Mouse (Mus musculus): Measurements from ENCODE around the gene Tmem251. TPM values are rescaled to one million over a fixed set of nuclear protein-coding genes. Genes with fewer than 3 reads are reported as not detected.

Gene Tmem251
- polyA plus RNA-seq, 1 experiment from 2014 or later = 12.7 TPM

DNA sequence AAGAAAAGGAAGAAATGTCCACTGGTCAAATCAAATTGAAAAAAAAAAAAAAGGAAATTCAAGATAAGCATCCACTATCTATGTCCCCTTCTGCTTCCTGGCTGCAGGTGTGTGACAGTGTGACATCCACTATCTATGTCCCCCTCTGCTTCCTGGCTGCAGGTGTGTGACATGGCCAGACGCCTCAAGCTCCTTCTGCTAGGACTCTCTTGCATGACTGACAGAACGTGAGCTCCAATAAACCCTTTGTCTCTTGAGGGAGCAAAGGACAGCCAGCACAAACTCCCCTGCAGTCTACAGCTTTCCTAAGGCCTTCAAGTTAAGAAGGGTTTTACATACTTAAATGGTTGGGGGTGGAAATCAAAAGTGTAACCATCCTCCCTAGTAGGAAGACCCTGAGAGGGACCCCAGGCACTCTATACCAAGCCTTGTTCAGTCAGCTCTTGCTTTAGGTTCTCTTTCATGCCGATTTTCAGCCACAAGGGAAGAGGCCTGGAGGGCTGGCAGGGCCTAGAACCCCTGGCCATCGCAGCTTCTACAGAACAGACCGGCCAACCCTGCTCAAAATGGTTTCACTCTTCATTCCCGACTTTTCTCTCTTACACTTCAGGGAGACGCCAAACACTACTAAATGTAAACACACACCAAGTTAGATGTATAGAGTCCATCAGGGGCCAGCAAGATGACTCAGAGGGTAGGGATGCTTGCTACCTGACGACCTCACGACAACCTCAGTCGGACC is 28.7 kb upstream of the Tmem251 start:
- no peaks in the 10 kb centered on the region for H3K36me3 ChIP-seq
- H3K9me3 ChIP-seq = no peaks in the 10 kb centered on the region
- 83% methylated on average over 10 of the region's 10 CpGs for WGBS
- no peak overlapping the region for H3K4me2 ChIP-seq (replicated peaks)
- peaks cover 2% of the 10 kb centered on the region; the same call in 1 of the 2 replicates for H3K4me1 ChIP-seq
- no peak for ATAC-seq (replicated peaks)
- H3K27ac ChIP-seq (replicated peaks) = no peak overlapping the region
- no peaks in the 10 kb centered on the region for H3K27me3 ChIP-seq
- no peak overlapping the region for H3K9ac ChIP-seq (replicated peaks)
- H3K4me3 ChIP-seq = no peak overlapping the region

DNA sequence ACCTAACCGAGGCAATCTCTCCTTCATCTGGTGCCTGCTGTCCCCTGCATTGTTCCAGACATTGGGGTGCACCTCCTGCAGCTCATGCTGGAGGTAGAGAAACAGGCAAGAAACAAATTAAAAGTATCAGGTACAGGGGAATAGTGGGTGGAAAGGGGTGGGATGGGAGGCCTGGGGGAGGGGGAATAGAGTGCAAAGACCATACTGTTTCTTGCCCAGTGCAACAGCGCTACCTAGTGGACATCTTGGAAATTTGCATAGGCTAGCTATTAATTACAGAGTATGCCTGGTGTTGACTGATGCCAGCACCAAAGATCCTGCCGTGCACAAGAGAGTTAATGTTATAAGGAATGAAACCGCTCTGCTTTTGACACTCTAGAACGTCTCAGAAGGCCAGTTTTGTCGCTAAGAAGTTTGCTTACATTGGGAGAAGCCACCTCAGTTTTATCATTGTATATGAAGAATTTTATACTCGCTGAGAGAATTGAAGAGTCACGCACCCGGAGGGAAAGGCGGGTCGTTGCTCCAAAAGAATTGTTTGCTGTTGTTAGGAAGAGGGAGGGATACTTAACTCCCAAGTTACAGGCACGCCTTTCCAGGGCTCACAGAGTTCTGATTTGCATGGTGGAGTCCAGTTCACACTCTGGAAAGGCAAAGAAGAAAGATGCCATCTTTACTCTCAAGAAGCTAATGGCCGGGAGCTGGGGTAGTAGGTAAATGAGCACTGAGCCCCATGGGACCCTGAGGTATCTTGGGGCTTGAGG is 23.8 kb upstream of the Tmem251 start:
- no peaks in the 10 kb centered on the region for H3K36me3 ChIP-seq
- H3K4me2 ChIP-seq (replicated peaks) = no peak overlapping the region
- no peak overlapping the region for H3K27ac ChIP-seq (replicated peaks)
- 24% methylated on average over 13 of the region's 13 CpGs for WGBS
- H3K4me3 ChIP-seq = no peak overlapping the region
- no peak overlapping the region for H3K9ac ChIP-seq (replicated peaks)
- H3K4me1 ChIP-seq = peaks cover 5% of the 10 kb centered on the region; the same call in 1 of the 2 replicates
- H3K9me3 ChIP-seq = no peaks in the 10 kb centered on the region
- H3K27me3 ChIP-seq = no peaks in the 10 kb centered on the region
- peak; percentile 75 for ATAC-seq (replicated peaks)

DNA sequence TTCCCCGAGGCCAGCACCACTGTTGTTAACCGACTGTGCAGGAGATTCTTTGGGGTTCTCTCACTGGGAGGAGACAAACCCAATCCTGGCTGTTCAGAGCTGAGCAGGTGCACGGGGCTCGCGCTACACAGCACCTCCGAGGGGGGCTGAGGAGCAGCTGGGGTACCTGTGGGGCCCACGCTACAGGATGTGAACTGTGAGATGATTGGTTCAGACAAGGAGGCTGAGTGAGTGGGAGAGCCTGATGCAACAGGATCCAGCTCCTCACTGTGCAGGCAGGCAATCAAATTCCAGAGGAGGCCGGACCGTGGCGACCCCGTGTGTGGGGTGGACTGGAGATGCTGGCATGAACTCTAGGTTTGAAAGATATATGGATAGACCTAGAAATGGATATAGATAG is 21.1 kb upstream of the Tmem251 start:
- Histone ChIP-seq H3K4me1 (peaks cover 5% of the 10 kb centered on the region; the same call in 1 of the 2 replicates), H3K9ac (replicated peaks) (no peak overlapping the region), H3K9me3 (no peaks in the 10 kb centered on the region), H3K4me2 (replicated peaks) (no peak overlapping the region), H3K27ac (replicated peaks) (no peak overlapping the region), H3K27me3 (no peaks in the 10 kb centered on the region), H3K36me3 (no peaks in the 10 kb centered on the region), H3K4me3 (no peak overlapping the region)
- no peak for ATAC-seq (replicated peaks)
- 59% methylated on average over 11 of the region's 11 CpGs for WGBS

DNA sequence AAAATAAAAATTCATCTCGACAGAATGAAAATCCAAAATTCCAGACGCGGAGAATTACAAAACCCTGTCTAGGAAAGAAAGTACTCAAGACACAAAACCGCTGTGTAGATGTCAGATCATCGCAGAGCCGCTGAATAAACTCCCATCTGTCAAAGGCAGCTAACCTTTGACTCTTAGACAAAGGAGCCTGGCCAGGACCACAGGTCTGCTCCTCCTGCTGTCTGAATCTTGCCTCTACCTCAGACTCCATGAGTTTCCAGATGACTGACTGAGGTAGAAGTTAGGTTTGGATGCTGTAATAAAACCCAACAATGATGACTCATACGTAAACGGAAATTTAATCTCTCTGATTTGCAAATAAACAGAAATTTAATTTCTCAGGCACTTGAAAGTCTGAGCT is 20.6 kb upstream of the Tmem251 start:
- H3K4me1 ChIP-seq = peaks cover 5% of the 10 kb centered on the region; the same call in 1 of the 2 replicates
- no peaks in the 10 kb centered on the region for H3K9me3 ChIP-seq
- no peaks in the 10 kb centered on the region for H3K36me3 ChIP-seq
- H3K4me2 ChIP-seq (replicated peaks) = no peak overlapping the region
- no peak overlapping the region for H3K27ac ChIP-seq (replicated peaks)
- 75% methylated on average over 8 of the region's 8 CpGs for WGBS
- no peak overlapping the region for H3K9ac ChIP-seq (replicated peaks)
- H3K4me3 ChIP-seq = no peak overlapping the region
- H3K27me3 ChIP-seq = no peaks in the 10 kb centered on the region
- no peak for ATAC-seq (replicated peaks)

DNA sequence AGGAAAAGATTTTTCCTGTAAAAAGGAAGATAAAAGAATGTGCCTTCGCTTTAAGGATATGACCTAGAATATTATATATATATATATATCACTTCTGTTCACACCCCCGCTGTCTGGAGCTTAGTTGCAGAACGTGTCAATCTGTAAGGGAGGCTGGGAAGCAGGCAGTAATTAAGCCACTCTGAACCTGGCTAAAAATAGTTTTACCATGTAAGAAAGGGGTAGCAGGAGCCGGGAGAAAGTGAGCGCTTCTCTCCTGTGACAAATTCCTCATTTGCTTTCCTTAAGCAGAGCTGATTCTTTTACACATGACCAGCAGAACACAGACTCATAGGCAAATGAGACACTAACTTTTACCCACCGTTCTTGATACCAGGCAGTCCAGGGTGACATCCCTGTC is 19.7 kb upstream of the Tmem251 start:
- H3K4me2 ChIP-seq (replicated peaks) = no peak overlapping the region
- H3K9ac ChIP-seq (replicated peaks) = 0 out of 2 replicates have a peak overlapping the region, but pooled peaks have one; percentile 13
- peak overlapping the region; percentile 50 for H3K27ac ChIP-seq (replicated peaks)
- H3K9me3 ChIP-seq = no peaks in the 10 kb centered on the region
- no peaks in the 10 kb centered on the region for H3K36me3 ChIP-seq
- 55% methylated on average over 6 of the region's 6 CpGs for WGBS
- 0 out of 2 replicates have a peak, but pooled peaks have one; percentile 30 for ATAC-seq (replicated peaks)
- peaks cover 5% of the 10 kb centered on the region; the same call in 1 of the 2 replicates for H3K4me1 ChIP-seq
- H3K27me3 ChIP-seq = no peaks in the 10 kb centered on the region
- no peak overlapping the region for H3K4me3 ChIP-seq

DNA sequence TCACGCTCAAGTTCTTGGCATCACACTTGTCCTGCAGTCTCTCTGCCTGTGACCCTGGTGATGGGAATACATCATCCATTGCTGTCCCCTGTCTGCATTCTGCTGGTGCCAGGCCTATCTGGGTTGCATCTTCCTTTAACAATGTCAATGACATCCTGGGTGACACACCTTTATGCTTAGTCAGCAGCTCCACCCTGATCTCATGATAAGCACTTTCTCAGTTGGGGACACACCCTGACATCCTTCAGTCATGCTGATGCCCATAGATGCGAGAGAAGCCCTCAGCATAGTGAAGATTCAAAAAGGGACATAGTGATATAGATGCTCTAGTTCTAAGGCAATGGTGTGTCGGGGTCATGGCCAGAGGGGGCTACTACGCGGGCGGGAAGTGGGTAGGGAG is 18.4 kb upstream of the Tmem251 start:
- no peaks in the 10 kb centered on the region for H3K27me3 ChIP-seq
- no peaks in the 10 kb centered on the region for H3K9me3 ChIP-seq
- H3K9ac ChIP-seq (replicated peaks) = no peak overlapping the region
- no peak overlapping the region; the same call in 1 of the 2 replicates for H3K27ac ChIP-seq (replicated peaks)
- H3K4me3 ChIP-seq = no peak overlapping the region
- no peak for ATAC-seq (replicated peaks)
- 92% methylated on average over 6 of the region's 6 CpGs for WGBS
- peaks cover 8% of the 10 kb centered on the region for H3K4me1 ChIP-seq
- H3K36me3 ChIP-seq = no peaks in the 10 kb centered on the region
- H3K4me2 ChIP-seq (replicated peaks) = no peak overlapping the region

DNA sequence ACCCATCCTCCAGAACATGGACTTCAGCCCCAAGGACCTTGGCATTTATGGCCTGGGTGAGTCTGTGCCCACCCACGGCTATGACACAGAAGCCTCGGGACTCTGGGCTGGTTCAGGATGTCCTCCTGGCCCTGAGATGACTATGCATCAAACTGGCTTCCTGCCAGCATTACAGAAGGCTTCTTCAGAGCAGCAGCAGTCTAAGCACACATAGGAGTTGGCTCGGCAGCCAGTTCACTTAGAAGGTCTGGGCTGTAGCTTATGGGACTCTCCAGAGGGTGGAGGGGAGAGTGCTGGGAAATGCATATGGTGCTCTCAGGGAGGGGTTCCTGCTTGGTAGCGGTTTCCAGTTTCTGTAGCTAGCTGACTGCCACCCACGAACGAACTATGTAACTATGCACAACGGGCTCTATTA is 17.8 kb upstream of the Tmem251 start:
- H3K27ac ChIP-seq (replicated peaks) = no peak overlapping the region
- no peak overlapping the region for H3K4me3 ChIP-seq
- 74% methylated on average over 7 of the region's 7 CpGs for WGBS
- no peaks in the 10 kb centered on the region for H3K9me3 ChIP-seq
- no peak for ATAC-seq (replicated peaks)
- H3K27me3 ChIP-seq = no peaks in the 10 kb centered on the region
- no peak overlapping the region for H3K9ac ChIP-seq (replicated peaks)
- no peaks in the 10 kb centered on the region for H3K36me3 ChIP-seq
- H3K4me1 ChIP-seq = peaks cover 14% of the 10 kb centered on the region
- no peak overlapping the region for H3K4me2 ChIP-seq (replicated peaks)

DNA sequence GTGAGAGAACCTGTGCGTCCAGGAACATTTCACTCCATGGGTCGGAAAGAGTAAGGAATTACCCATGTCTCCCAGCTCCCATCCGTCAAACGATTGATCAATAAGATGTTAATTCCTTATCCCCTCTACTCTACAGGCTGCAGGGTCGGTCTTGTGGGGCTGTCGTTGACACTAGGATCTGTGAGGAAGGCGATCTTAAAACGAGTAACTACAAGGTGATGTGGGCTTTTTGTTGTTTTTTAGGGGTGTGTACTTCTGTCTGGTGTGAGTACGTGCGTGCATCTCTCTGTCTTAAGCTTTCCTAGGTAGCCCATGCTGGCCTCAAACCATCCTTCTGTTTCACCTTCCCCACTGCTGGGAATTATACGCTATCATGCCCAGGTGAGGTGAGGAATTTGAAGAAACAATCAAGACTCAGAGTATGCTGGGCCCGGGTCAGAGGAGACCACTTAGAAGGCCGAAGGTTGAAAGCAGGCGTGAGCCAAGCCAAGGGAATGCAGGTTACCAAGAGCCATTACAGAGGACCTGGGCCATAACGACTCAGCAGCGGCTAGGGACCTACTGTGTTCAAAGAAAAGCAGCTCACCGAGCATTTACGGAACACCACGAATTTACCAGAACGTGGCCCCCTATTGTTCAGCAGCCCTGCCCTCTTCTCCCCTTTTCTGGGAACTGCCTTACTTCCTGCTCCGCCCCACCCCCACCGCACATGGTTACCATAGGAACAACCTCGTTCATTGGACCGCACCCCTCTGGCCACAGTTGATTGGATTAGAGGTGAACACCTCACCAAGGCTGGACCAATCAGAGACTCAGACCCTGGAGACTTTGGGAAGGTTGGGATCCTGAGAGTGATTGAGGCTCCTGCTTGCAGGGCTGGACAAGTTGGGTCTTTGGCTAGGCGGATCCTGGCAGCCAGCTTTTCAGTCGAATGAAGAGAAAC is 13.4 kb upstream of the Tmem251 start:
- peak overlapping the region; percentile 27; the same call in 1 of the 2 replicates for H3K9ac ChIP-seq (replicated peaks)
- peak overlapping the region; percentile 25 for H3K4me3 ChIP-seq
- H3K27me3 ChIP-seq = no peaks in the 10 kb centered on the region
- peak; percentile 98 for ATAC-seq (replicated peaks)
- peak overlapping the region; percentile 88 for H3K27ac ChIP-seq (replicated peaks)
- WGBS = 29% methylated on average over 26 of the region's 26 CpGs
- H3K9me3 ChIP-seq = no peaks in the 10 kb centered on the region
- H3K4me1 ChIP-seq = peaks cover 22% of the 10 kb centered on the region
- H3K4me2 ChIP-seq (replicated peaks) = peak overlapping the region; percentile 44
- no peaks in the 10 kb centered on the region for H3K36me3 ChIP-seq

DNA sequence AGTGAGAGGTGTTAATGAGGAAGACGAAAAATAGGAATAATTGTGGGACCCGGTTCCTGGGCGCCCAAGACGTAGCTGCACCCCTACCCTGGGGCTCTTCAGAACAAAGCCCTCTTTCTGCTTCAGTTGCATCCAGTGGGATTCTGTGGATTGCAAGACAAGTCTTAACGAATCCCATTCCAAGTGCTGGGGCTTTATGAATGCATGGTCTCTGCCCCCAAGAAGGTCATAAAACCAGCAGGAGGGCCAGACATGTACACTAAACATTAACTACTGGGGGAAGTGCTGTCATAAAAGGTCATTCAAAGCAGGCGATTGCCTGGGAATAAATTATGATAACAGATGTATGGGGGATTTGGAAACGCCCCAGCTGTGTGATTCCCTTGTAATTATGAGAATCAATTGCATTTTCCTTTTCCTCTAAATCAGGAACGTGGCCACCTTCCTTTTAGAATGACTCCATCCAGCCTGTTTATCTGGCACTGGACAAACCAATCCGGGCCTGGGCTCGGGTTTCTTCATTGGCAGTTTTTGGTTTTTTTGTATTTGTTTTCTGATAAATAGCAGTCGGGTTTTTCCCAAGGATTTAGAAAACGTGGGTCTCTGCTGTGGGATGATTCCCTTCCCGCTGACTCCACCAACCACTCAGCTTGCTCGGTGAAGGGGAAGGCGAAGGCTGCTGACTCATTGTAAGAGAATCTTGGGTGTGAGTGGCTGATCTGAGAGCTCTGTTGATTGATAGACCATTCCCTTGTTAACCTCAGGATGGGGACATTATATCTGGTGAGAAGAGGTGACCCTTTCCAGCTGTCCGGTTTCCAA is 12.6 kb upstream of the Tmem251 start:
- peak; percentile 72 for ATAC-seq (replicated peaks)
- H3K27ac ChIP-seq (replicated peaks) = peak overlapping the region; percentile 88
- H3K9ac ChIP-seq (replicated peaks) = peak overlapping the region; percentile 27; the same call in 1 of the 2 replicates
- H3K36me3 ChIP-seq = no peaks in the 10 kb centered on the region
- peaks cover 22% of the 10 kb centered on the region for H3K4me1 ChIP-seq
- 9% methylated on average over 16 of the region's 16 CpGs for WGBS
- peak overlapping the region; percentile 25 for H3K4me3 ChIP-seq
- no peaks in the 10 kb centered on the region for H3K9me3 ChIP-seq
- H3K4me2 ChIP-seq (replicated peaks) = peak overlapping the region; percentile 44
- H3K27me3 ChIP-seq = no peaks in the 10 kb centered on the region

DNA sequence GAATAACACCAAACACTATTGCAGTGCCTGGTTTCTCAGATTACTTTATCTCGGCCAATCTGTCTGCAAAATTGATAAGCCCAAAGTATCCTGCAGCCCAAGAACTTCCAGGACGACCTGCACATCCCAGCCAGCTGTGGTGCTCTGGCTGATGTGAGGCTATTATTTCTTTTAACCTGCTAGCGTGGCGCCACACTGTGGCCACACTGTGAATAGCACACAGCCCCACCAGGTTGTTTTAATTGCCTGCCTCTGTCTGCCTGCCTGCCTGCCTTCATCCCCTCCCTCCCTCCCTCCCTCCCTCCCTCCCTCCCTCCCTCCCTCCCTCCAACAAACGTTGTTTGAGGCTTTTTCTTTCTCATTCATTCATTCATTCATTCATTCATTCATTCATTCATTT is 10.2 kb upstream of the Tmem251 start:
- Histone ChIP-seq H3K27ac (replicated peaks) (no peak overlapping the region), H3K36me3 (no peaks in the 10 kb centered on the region), H3K4me1 (peaks cover 22% of the 10 kb centered on the region), H3K27me3 (no peaks in the 10 kb centered on the region), H3K9ac (replicated peaks) (no peak overlapping the region), H3K9me3 (no peaks in the 10 kb centered on the region), H3K4me2 (replicated peaks) (no peak overlapping the region), H3K4me3 (no peak overlapping the region)
- 18% methylated on average over 4 of the region's 5 CpGs for WGBS
- no peak for ATAC-seq (replicated peaks)

DNA sequence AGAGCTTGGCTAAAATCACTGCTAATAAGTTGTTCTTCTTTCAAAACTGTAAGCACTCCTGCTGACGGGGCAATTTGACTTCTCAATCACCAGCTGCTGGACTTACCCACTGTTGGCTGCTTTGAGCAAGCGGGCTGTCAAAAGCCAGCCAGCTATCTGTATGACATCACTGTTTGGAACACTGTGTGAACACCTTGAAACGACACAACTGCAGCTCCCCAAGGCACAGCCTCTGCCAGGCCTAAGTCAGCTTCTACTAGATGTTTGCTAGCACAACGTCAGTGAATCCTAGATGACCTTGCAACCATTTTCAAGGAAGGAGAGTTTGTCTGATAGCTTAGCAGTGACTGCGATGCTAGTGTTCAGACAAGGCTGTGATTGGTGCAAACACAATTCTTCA is 4.5 kb upstream of the Tmem251 start:
- WGBS = 73% methylated on average over 5 of the region's 5 CpGs
- no peak overlapping the region for H3K4me3 ChIP-seq
- ATAC-seq (replicated peaks) = no peak

More for the DNA sequence above, 4.5 kb upstream of the Tmem251 start:
- Histone ChIP-seq H3K4me1 (peaks cover 17% of the 10 kb centered on the region), H3K4me2 (replicated peaks) (no peak overlapping the region), H3K27ac (replicated peaks) (no peak overlapping the region), H3K9me3 (no peaks in the 10 kb centered on the region), H3K36me3 (no peaks in the 10 kb centered on the region), H3K9ac (replicated peaks) (no peak overlapping the region), H3K27me3 (no peaks in the 10 kb centered on the region)

Measured in forebrain, embryonic 15.5 days (tissue).